Mouse (Mus musculus) lung, postnatal 0 days (tissue): ENCODE results near the gene Yjefn3.

ENCODE experiments used
- CTCF ChIP-seq: IDR thresholded peaks from 2 replicates; pipeline ENCODE4 v1.5.1; 2016; ENCODE audit warnings: antibody characterized with exemption, mild to moderate bottlenecking
- EP300 ChIP-seq: IDR thresholded peaks from 2 replicates; pipeline ENCODE4 v1.6.1; 2016; ENCODE audit warnings: antibody characterized with exemption, mild to moderate bottlenecking, control low read depth

DNA sequence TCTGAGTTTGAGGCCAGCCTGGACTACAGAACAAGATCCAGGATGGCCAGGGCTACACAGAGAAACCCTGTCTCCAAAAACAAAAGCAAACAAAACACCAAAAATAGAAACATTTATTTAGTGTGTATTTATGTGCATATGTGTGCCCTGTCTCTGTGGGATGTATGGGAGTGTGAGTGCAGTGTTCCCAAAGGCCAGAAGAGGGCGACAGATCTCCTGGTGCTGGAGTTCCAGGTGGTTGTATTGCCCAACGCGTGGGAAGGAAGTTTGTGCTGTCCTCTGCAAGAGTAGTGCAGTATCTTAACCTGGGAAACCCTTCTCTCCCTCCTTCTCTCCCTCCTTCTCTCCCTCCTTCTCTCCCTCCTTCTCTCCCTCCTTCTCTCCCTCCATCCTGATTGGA lies 52.6 kb downstream of the Yjefn3 start:
- TF ChIP-seq CTCF (peak; percentile 63), EP300 (no peak)
